Mouse (Mus musculus) heart, postnatal 0 days (tissue): Measurements from ENCODE around the gene Fmo1. TPM values are rescaled to one million over a fixed set of nuclear protein-coding genes. Genes with fewer than 3 reads are reported as not detected.

Source experiments
- ATAC-seq: fragments of 200-750 bp; cut with Nextera tagmentation; 2 replicates; pipeline ENCODE4 v1.8.0; 2017; ENCODE audit warnings: low read depth, moderate number of reproducible peaks, moderate library complexity; ENCODE audit not compliant: insufficient read depth
- DNase-seq: peaks from one replicate; pipeline ENCODE4 v3.0.0-alpha.2; 2016; ENCODE audit warnings: low spot score
- H3K27ac ChIP-seq: fragments of 300-500 bp; sonication (generic); 2 replicates; pipeline ENCODE4 v1.5.1; 2014; ENCODE audit warnings: low read depth, mild to moderate bottlenecking
- H3K27me3 ChIP-seq: fragments of 300-500 bp; sonication (generic); 2 replicates; pipeline ENCODE4 v1.6.1; 2014; ENCODE audit warnings: low read length, mixed read lengths; ENCODE audit not compliant: control insufficient read depth, insufficient read depth
- H3K36me3 ChIP-seq: fragments of 300-500 bp; sonication (generic); replicated peaks from 2 replicates; pipeline ENCODE4 v1.6.1; 2014; ENCODE audit warnings: low read length, mixed read lengths; ENCODE audit not compliant: control insufficient read depth, insufficient read depth
- H3K4me1 ChIP-seq: fragments of 300-500 bp; sonication (generic); 2 replicates; pipeline ENCODE4 v1.6.1; 2014; ENCODE audit warnings: antibody characterized with exemption; ENCODE audit not compliant: control insufficient read depth, insufficient read depth
- H3K4me2 ChIP-seq: fragments of 300-500 bp; sonication (generic); 2 replicates; pipeline ENCODE4 v1.6.1; 2014; ENCODE audit warnings: low read depth, mild to moderate bottlenecking, low read length, moderate library complexity
- H3K4me3 ChIP-seq: fragments of 300-500 bp; sonication (generic); 2 replicates; pipeline ENCODE4 v1.5.1; 2014; ENCODE audit warnings: low read depth, low read length
- H3K9ac ChIP-seq: fragments of 300-500 bp; sonication (generic); replicated peaks from 2 replicates; pipeline ENCODE4 v1.6.1; 2014; ENCODE audit warnings: low read depth, low read length, mixed read lengths
- H3K9me3 ChIP-seq: fragments of 300-500 bp; sonication (generic); replicated peaks from 2 replicates; pipeline ENCODE4 v1.6.1; 2016; ENCODE audit warnings: low read length; ENCODE audit not compliant: control insufficient read depth
- CTCF ChIP-seq: IDR thresholded peaks from 2 replicates; pipeline ENCODE4 v1.5.1; 2016; ENCODE audit warnings: antibody characterized with exemption, control low read depth, low read depth
- EP300 ChIP-seq: IDR thresholded peaks from 2 replicates; pipeline ENCODE4 v1.6.1; 2016; ENCODE audit warnings: antibody characterized with exemption, low read depth
- WGBS: fragments of 180-500 bp; shearing (Covaris S2); extraction: QIAGEN DNeasy Blood & Tissue Kit; methylation state at CpG from one replicate; pipeline ENCODE4 v1.1.7; 2014; 5-methylcytosine and 5-hydroxymethylcytosine counted together
- polyA plus RNA-seq: library from polyadenylated mRNA; unstranded; fragments of >200 nt; fragmentation: Nextera tagmentation; extraction: Ambion mirVana; gene quantifications from 2 replicates; pipeline ENCODE4 v1.2.1, GENCODE M21; 2015
- total RNA-seq: library from RNA; depleted of rRNA; stranded (reverse); fragments of >200 nt; gene quantifications from 2 replicates; pipeline ENCODE4 v1.2.3, GENCODE M21; 2014; ENCODE audit warnings: low replicate concordance

Gene Fmo1
- total and polyA plus RNA-seq, 2 experiments from 2014 or later: 12.8 to 37.3 TPM

- 90% methylated on average over 6 of the region's 6 CpGs for WGBS
- Histone ChIP-seq H3K4me3 (no peak overlapping the region), H3K9me3 (no peaks in the 10 kb centered on the region), H3K9ac (no peak overlapping the region), H3K27me3 (no peaks in the 10 kb centered on the region), H3K4me1 (no peaks in the 10 kb centered on the region), H3K4me2 (no peak overlapping the region), H3K27ac (no peak overlapping the region), H3K36me3 (no peaks in the 10 kb centered on the region)
- ATAC-seq (no peak), DNase-seq (no peak)
- TF ChIP-seq CTCF: no peak
- TF ChIP-seq EP300: no peak
These were observed 18.9 kb downstream of the Fmo1 start for GRCm38 (mm10) chr1:162847554-162847953.

- TF ChIP-seq CTCF (no peak), EP300 (no peak)
- no peaks in the 10 kb centered on the region for H3K27me3 ChIP-seq
- WGBS: 86% methylated on average over 9 of the region's 9 CpGs
- H3K9me3 ChIP-seq: no peaks in the 10 kb centered on the region
- DNase-seq (no peak), ATAC-seq (no peak)
- no peak overlapping the region for H3K4me3 ChIP-seq
- H3K4me2 ChIP-seq: no peak overlapping the region
- H3K9ac ChIP-seq: no peak overlapping the region
- H3K4me1 ChIP-seq: no peaks in the 10 kb centered on the region
- H3K27ac ChIP-seq: no peak overlapping the region
- no peaks in the 10 kb centered on the region for H3K36me3 ChIP-seq
These were observed 26.2 kb downstream of the Fmo1 start for GRCm38 (mm10) chr1:162840211-162840610.

DNA sequence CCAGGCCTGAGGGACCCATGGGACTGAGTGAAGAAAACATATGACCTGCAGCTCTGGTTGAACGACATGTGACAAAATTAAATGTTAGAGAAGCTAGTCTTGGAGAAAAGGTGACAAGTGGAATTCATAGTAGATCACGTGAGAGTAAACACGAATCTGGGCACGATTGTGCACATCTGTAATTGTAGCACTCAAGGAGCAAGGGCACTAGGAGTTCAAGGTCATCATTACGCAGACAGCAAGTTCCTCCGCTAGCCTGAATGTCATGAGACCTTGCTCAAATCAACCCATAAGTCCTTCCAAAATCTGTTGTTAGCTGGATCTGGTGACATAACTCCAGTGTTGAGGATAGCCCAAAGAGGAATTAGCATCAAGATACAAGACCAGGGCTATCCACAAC, 27.4 kb downstream of the Fmo1 start:
- H3K36me3 ChIP-seq: no peaks in the 10 kb centered on the region
- no peak overlapping the region for H3K27ac ChIP-seq
- TF ChIP-seq EP300 (no peak), CTCF (no peak)
- H3K4me3 ChIP-seq: no peak overlapping the region
- no peak overlapping the region for H3K4me2 ChIP-seq
- no peaks in the 10 kb centered on the region for H3K9me3 ChIP-seq
- 83% methylated on average over 6 of the region's 6 CpGs for WGBS
- DNase-seq: no peak
- ATAC-seq: no peak
- no peaks in the 10 kb centered on the region for H3K4me1 ChIP-seq
- no peaks in the 10 kb centered on the region for H3K27me3 ChIP-seq
- H3K9ac ChIP-seq: no peak overlapping the region

DNA sequence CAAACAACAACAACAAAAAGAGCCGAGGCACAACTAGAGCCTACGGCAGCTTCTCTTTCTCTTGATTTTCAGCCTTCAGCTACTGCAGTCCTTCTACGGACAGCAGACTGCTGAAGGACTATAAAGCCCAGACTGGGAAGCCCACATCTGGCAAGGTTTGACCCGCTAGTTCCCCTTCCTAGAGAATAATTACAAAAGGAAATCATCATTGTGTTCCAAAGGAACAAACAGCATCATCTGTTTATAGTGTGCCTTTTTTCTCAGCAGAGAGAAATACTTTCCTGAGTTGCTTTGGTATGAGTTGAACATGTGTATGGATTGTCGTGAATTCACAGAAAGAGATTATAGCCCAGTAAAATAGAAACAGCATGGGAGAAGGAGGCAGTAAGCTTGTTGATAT, 32.1 kb downstream of the Fmo1 start:
- H3K9me3 ChIP-seq: no peaks in the 10 kb centered on the region
- TF ChIP-seq CTCF (no peak), EP300 (no peak)
- no peak overlapping the region for H3K9ac ChIP-seq
- no peaks in the 10 kb centered on the region for H3K4me1 ChIP-seq
- H3K36me3 ChIP-seq: no peaks in the 10 kb centered on the region
- H3K4me3 ChIP-seq: no peak overlapping the region
- no peaks in the 10 kb centered on the region for H3K27me3 ChIP-seq
- H3K4me2 ChIP-seq: no peak overlapping the region
- DNase-seq (no peak), ATAC-seq (no peak)
- no peak overlapping the region for H3K27ac ChIP-seq
- WGBS: 76% methylated on average over 5 of the region's 5 CpGs

- Histone ChIP-seq H3K4me2 (no peak overlapping the region), H3K4me1 (no peaks in the 10 kb centered on the region), H3K36me3 (no peaks in the 10 kb centered on the region), H3K9me3 (no peaks in the 10 kb centered on the region), H3K9ac (no peak overlapping the region), H3K27ac (no peak overlapping the region), H3K27me3 (no peaks in the 10 kb centered on the region), H3K4me3 (no peak overlapping the region)
- no peak for DNase-seq
- WGBS: 61% methylated on average over 5 of the region's 5 CpGs
- no peak for TF ChIP-seq EP300
- no peak for TF ChIP-seq CTCF
- ATAC-seq: no peak
These were observed 33.8 kb downstream of the Fmo1 start for GRCm38 (mm10) chr1:162832574-162832953.

DNA sequence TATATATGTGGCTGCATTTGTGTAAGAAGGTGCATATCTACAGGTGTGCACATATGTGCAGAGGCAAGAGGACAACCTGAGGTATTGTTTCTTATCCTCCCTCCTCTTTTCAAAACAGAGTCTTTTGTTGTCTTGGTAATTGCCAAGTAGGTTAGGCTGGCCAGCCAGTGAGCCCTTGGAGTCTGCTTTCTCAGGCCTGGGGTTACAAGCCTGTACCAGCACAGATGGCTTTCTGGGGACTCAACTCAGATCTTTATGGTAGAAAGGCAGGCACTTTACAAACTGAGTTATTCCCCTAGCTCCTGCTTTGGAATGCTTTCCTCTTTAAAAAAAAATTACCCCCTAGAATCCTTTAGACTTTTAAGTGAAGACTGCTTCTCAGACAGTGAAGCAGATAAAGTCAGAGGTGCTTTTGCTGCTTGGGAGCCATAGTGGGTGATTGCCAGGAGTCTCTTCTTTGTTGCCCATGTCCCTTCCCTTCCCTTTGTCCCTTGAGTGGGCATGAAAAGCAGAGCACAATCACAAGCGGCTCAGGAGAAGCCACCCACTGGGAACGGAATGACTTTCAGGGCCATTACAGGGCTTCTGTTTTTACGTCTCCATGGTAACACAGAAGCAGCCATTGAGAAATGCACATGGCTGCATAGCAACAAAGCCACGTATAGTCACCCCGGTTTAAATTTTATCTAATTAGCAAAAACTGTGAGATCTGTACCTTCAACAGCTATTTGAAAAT, 34.4 kb downstream of the Fmo1 start:
- Histone ChIP-seq H3K4me1 (no peaks in the 10 kb centered on the region), H3K4me3 (no peak overlapping the region), H3K27ac (no peak overlapping the region), H3K36me3 (no peaks in the 10 kb centered on the region), H3K4me2 (no peak overlapping the region), H3K9me3 (no peaks in the 10 kb centered on the region), H3K27me3 (no peaks in the 10 kb centered on the region), H3K9ac (no peak overlapping the region)
- DNase-seq (no peak), ATAC-seq (no peak)
- 15% methylated on average over 5 of the region's 5 CpGs for WGBS
- TF ChIP-seq CTCF (no peak), EP300 (no peak)
